ENCODE assay signal across 12 mouse cellular contexts in the genomic region with DNA sequence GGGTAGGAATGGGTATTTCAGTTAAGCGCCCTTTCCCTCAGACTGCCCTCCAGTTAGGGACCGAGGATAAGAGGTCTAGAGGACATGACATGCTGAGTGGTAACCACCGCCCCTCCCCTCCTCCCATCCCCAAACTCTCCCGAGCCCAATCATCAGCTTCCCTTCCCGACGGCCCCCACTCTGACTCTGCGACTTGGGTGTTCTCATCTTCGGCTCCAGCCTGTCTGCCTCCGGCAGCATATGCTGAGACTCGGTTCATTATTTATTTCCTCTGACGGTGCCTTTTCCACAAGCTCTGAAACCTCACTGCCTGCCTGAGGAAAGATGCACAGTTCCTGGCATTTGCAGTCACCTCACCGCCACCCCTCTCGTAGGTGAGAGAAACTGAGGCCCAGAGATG. TPM values are rescaled to one million over a fixed set of nuclear protein-coding genes. Genes with fewer than 3 reads are reported as not detected.
DNase-seq lines count a peak whose midpoint lies in the region; ATAC-seq and TF ChIP-seq lines count a peak whose summit lies in the region.
"Had no signal": no experiment of that assay in that cellular context is flagged by ENCODE, and none has a peak within 500 bp of the region (broad histone marks: within the 10 kb centered on the region; RNA-seq: fewer than 3 reads in every experiment).

No protein-coding gene starts in this region.

- peaks cover 22% of the 10 kb centered on the region for H3K36me3 ChIP-seq in heart, embryonic 11.5 days (ENCODE audit: control insufficient read depth, insufficient read depth, low read length)
- peaks cover 62% of the 10 kb centered on the region for H3K36me3 ChIP-seq in embryonic facial prominence, embryonic 12.5 days
- peaks cover 24% of the 10 kb centered on the region for H3K36me3 ChIP-seq in forebrain, embryonic 16.5 days (ENCODE audit: control insufficient read depth, insufficient read depth)

- no peak overlapping the region for H3K4me3 ChIP-seq in heart, embryonic 11.5 days (ENCODE audit: low read depth, low read length)
- no peak overlapping the region for H3K4me3 ChIP-seq in left cerebral cortex, adult 2 months
- no peak overlapping the region for H3K4me3 ChIP-seq in embryonic facial prominence, embryonic 12.5 days
- no peak overlapping the region for H3K4me3 ChIP-seq in forebrain, embryonic 16.5 days (replicated peaks; ENCODE audit: low read length)
- H3K4me3 ChIP-seq: forebrain, embryonic 15.5 days; hindbrain, embryonic 15.5 days; neural tube, embryonic 13.5 days had no signal

- 40% methylated on average over 13 of the region's 13 CpGs for WGBS in heart, embryonic 11.5 days (ENCODE audit: insufficient replicate concordance)
- WGBS in embryonic facial prominence, embryonic 12.5 days: 63% methylated on average over 13 of the region's 13 CpGs
- 85% methylated on average over 13 of the region's 13 CpGs for WGBS in forebrain, embryonic 16.5 days

- H3K9me3 ChIP-seq in heart, embryonic 11.5 days (replicated peaks; ENCODE audit: control insufficient read depth, low read length): no peaks in the 10 kb centered on the region
- no peaks in the 10 kb centered on the region for H3K9me3 ChIP-seq in embryonic facial prominence, embryonic 12.5 days
- no peaks in the 10 kb centered on the region for H3K9me3 ChIP-seq in forebrain, embryonic 16.5 days (ENCODE audit: control insufficient read depth, low read length)
- H3K9me3 ChIP-seq: forebrain, embryonic 15.5 days; hindbrain, embryonic 15.5 days; neural tube, embryonic 13.5 days had no signal

- no peak for DNase-seq in heart, postnatal 10 days
- no peak for DNase-seq in left cerebral cortex, adult 2 months (ENCODE audit: extremely low spot score in 1 of 2, low spot score in 2 of 2)
- DNase-seq in left cerebral cortex, postnatal 14 days (ENCODE audit: low spot score in 2 of 2): no peak
- DNase-seq in lung, postnatal 4 days: peak; percentile 29 to 61
- no peak for DNase-seq in gastrocnemius, postnatal 14 days
- DNase-seq: cerebellum, postnatal 10 days had no signal

- peak overlapping the region; percentile 52; the same call in 1 of the 2 replicates for H3K9ac ChIP-seq in heart, embryonic 11.5 days (ENCODE audit: low read depth, low read length)
- no peak overlapping the region for H3K9ac ChIP-seq in embryonic facial prominence, embryonic 12.5 days
- no peak overlapping the region for H3K9ac ChIP-seq in forebrain, embryonic 16.5 days (replicated peaks; ENCODE audit: low read depth, low read length)
- H3K9ac ChIP-seq: forebrain, embryonic 15.5 days; hindbrain, embryonic 15.5 days; neural tube, embryonic 13.5 days had no signal

- TF ChIP-seq CTCF in left cerebral cortex, adult 2 months (IDR thresholded peaks at IDR 0.05): no peak

- no peaks in the 10 kb centered on the region for H3K27me3 ChIP-seq in heart, embryonic 11.5 days (ENCODE audit: control insufficient read depth, insufficient read depth, low read length)
- no peaks in the 10 kb centered on the region for H3K27me3 ChIP-seq in embryonic facial prominence, embryonic 12.5 days
- H3K27me3 ChIP-seq in forebrain, embryonic 16.5 days (replicated peaks; ENCODE audit: control insufficient read depth, insufficient read depth, low read length): no peaks in the 10 kb centered on the region
- H3K27me3 ChIP-seq: forebrain, embryonic 15.5 days; hindbrain, embryonic 15.5 days; neural tube, embryonic 13.5 days had no signal

- peaks cover 43% of the 10 kb centered on the region for H3K4me1 ChIP-seq in heart, embryonic 11.5 days (ENCODE audit: control insufficient read depth, insufficient read depth, low read length)
- no peaks in the 10 kb centered on the region for H3K4me1 ChIP-seq in embryonic facial prominence, embryonic 12.5 days
- H3K4me1 ChIP-seq in forebrain, embryonic 16.5 days (replicated peaks; ENCODE audit: control insufficient read depth, insufficient read depth, low read length): peaks cover 10% of the 10 kb centered on the region

- H3K4me2 ChIP-seq in heart, embryonic 11.5 days: 0 out of 2 replicates have a peak overlapping the region, but pooled peaks have one; percentile 11
- no peak overlapping the region for H3K4me2 ChIP-seq in embryonic facial prominence, embryonic 12.5 days (replicated peaks)
- no peak overlapping the region for H3K4me2 ChIP-seq in forebrain, embryonic 16.5 days (ENCODE audit: low read length)
- H3K4me2 ChIP-seq: forebrain, embryonic 15.5 days; hindbrain, embryonic 15.5 days; neural tube, embryonic 13.5 days had no signal

- no peak for ATAC-seq in heart, embryonic 11.5 days (replicated peaks; ENCODE audit: insufficient number of reproducible peaks, low FRiP score, low TSS enrichment)
- ATAC-seq in embryonic facial prominence, embryonic 12.5 days (ENCODE audit: insufficient number of reproducible peaks, insufficient read depth, low FRiP score, low TSS enrichment): no peak
- ATAC-seq in forebrain, embryonic 16.5 days: no peak
- ATAC-seq: forebrain, embryonic 15.5 days had no signal

- H3K27ac ChIP-seq in heart, embryonic 11.5 days (ENCODE audit: low read depth, low read length): peak overlapping the region; percentile 57
- H3K27ac ChIP-seq in left cerebral cortex, adult 2 months: peak overlapping the region; percentile 22
- H3K27ac ChIP-seq in embryonic facial prominence, embryonic 12.5 days: 0 out of 2 replicates have a peak overlapping the region, but pooled peaks have one; percentile 1
- H3K27ac ChIP-seq in forebrain, embryonic 16.5 days (ENCODE audit: low read length): no peak overlapping the region
- H3K27ac ChIP-seq: forebrain, embryonic 15.5 days; hindbrain, embryonic 15.5 days; neural tube, embryonic 13.5 days had no signal

- intact Hi-C loops in heart, postnatal 10 days (cut with DNase I): no loop called here
- intact Hi-C loops in left cerebral cortex, adult 2 months (cut with DNase I): no loop called here
- intact Hi-C loops in left cerebral cortex, postnatal 14 days (cut with DNase I): no loop called here
- intact Hi-C loops in gastrocnemius, postnatal 14 days (cut with DNase I; ENCODE audit: low total_unique reads): no loop called here

RNA-seq across cellular contexts. Expression of gene Atp6v0e, which starts 15.7 kb away (rescaled TPM):
- polyA plus RNA-seq in heart, embryonic 11.5 days (2014; fragmentation: Nextera tagmentation; extraction: Ambion mirVana): 189 and 204 TPM in 2 replicates
- 10 to 100 TPM; 87.1 to 87.8 TPM for total RNA-seq in heart, postnatal 10 days (2021)
- total RNA-seq in left cerebral cortex, adult 2 months (2021): 10 to 100 TPM; 39.2 to 44.6 TPM
- total RNA-seq in left cerebral cortex, postnatal 14 days (2021): 10 to 100 TPM; 36.7 to 45.8 TPM
- polyA plus RNA-seq in embryonic facial prominence, embryonic 12.5 days (2016; fragmentation: Nextera tagmentation; extraction: Ambion mirVana): 118 and 119 TPM in 2 replicates
- 10 to 100 TPM; 37.4 to 40.8 TPM for total RNA-seq in gastrocnemius, postnatal 14 days (2021)
- 129 and 146 TPM in 2 replicates for polyA plus RNA-seq in forebrain, embryonic 16.5 days (2015; fragmentation: Nextera tagmentation; extraction: Ambion mirVana)

Comparison
In these comparisons a context has a peak if more than half of its experiments do, and no peak if none do; other contexts are left out.
1. DNase-seq: peak in lung, postnatal 4 days (2 of 2); none in heart, postnatal 10 days (0 of 2), left cerebral cortex, adult 2 months (0 of 2), left cerebral cortex, postnatal 14 days (0 of 2) and gastrocnemius, postnatal 14 days (single experiment).